Mouse (Mus musculus): ENCODE data around the gene Ccdc85c. TPM values are rescaled to one million over a fixed set of nuclear protein-coding genes. Genes with fewer than 3 reads are reported as not detected.
A peak's percentile ranks its signal among the peaks of the same experiment; 100 is the strongest.

Ccdc85c gene
- polyA plus RNA-seq, 1 experiment, result 3.4 TPM

- WGBS, result 4% methylated on average over 47 of the region's 47 CpGs
- H3K27me3 ChIP-seq (ENCODE audit: control insufficient read depth, insufficient read depth, low read length), result peaks cover 14% of the 10 kb centered on the region
Measured at GRCm38 (mm10) chr12:108275920-108276822, 946 bp upstream of the Ccdc85c start.

DNA sequence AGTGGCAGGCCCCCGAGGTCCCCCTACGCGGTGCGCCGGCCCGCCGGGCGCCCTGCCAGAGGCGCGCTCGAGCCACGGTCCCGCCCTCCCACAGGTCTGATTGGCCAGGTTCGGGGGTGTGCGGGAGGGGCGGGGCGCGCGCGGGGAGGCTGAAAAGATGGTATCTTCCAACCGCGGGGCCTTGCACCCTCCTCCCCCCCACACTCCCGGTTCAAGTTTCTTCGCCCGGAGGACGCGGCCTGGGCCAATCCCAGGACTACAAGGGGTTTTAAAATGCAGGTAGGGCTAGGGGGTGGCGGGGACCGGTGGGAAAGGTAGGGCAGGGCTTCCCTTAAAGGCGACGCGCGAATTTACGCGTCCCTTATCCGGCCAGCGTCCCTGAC, 274 bp upstream of the Ccdc85c start:
- 1% methylated on average over 34 of the region's 37 CpGs for WGBS
- no peaks in the 10 kb centered on the region for H3K36me3 ChIP-seq (ENCODE audit: control insufficient read depth, insufficient read depth, low read length)
- H3K4me1 ChIP-seq (ENCODE audit: control insufficient read depth, insufficient read depth, insufficient read length), result no peaks in the 10 kb centered on the region; the same call in none of the 2 replicates
- peak; percentile 86 to 90 for DNase-seq (ENCODE audit: low read depth in 1 of 2, low spot score in 2 of 2)
- TF ChIP-seq CTCF (IDR thresholded peaks at IDR 0.05; ENCODE audit: extremely low read depth, insufficient read depth, insufficient read length, insufficient replicate concordance), result no peak
- no peak for TF ChIP-seq POLR2A (IDR thresholded peaks at IDR 0.05; ENCODE audit: low read depth, low read length)
- H3K4me3 ChIP-seq (ENCODE audit: extremely low read depth, insufficient read depth, insufficient read length), result peak overlapping the region; percentile 84
- H3K27ac ChIP-seq (ENCODE audit: insufficient read depth, low read length), result no peak overlapping the region
- H3K27me3 ChIP-seq (ENCODE audit: control insufficient read depth, insufficient read depth, low read length), result peaks cover 14% of the 10 kb centered on the region

More at GRCm38 (mm10) chr12:108275920-108276822, 946 bp upstream of the Ccdc85c start:
- Histone ChIP-seq H3K4me1 (ENCODE audit: control insufficient read depth, insufficient read depth, insufficient read length) (no peaks in the 10 kb centered on the region; the same call in none of the 2 replicates), H3K36me3 (ENCODE audit: control insufficient read depth, insufficient read depth, low read length) (no peaks in the 10 kb centered on the region), H3K27ac (ENCODE audit: insufficient read depth, low read length) (no peak overlapping the region), H3K4me3 (ENCODE audit: extremely low read depth, insufficient read depth, insufficient read length) (peak overlapping the region; percentile 84)
- TF ChIP-seq CTCF (IDR thresholded peaks at IDR 0.05; ENCODE audit: extremely low read depth, insufficient read depth, insufficient read length, insufficient replicate concordance), result no peak
- no peak for TF ChIP-seq POLR2A (IDR thresholded peaks at IDR 0.05; ENCODE audit: low read depth, low read length)
- no peak for DNase-seq (ENCODE audit: low read depth in 1 of 2, low spot score in 2 of 2)

DNA sequence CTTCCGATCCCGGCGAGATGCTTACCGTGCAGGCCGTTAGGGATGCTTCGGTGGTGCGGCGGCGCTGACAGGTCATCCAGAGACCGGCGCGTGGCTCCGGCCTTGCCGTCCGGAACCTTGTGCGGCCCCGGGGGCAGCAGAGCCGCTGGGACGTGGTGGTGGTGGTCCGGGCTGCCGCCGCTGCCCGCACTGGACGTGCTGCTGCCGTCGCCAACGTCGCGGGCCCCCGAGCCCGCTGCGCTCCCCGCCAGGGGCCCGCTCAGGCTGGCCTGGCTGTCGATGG, 971 bp downstream of the Ccdc85c start:
- no peak for DNase-seq (ENCODE audit: low read depth in 1 of 2, low spot score in 2 of 2)
- WGBS, result 5% methylated on average over 35 of the region's 35 CpGs
- peak overlapping the region; percentile 25; the same call in 1 of the 2 replicates for H3K4me3 ChIP-seq (ENCODE audit: extremely low read depth, insufficient read depth, insufficient read length)
- H3K27ac ChIP-seq (ENCODE audit: insufficient read depth, low read length), result no peak overlapping the region
- peaks cover 14% of the 10 kb centered on the region for H3K27me3 ChIP-seq (ENCODE audit: control insufficient read depth, insufficient read depth, low read length)
- no peaks in the 10 kb centered on the region; the same call in none of the 2 replicates for H3K4me1 ChIP-seq (ENCODE audit: control insufficient read depth, insufficient read depth, insufficient read length)
- TF ChIP-seq CTCF (IDR thresholded peaks at IDR 0.05; ENCODE audit: extremely low read depth, insufficient read depth, insufficient read length, insufficient replicate concordance), result no peak
- no peak for TF ChIP-seq POLR2A (IDR thresholded peaks at IDR 0.05; ENCODE audit: low read depth, low read length)
- H3K36me3 ChIP-seq (ENCODE audit: control insufficient read depth, insufficient read depth, low read length), result no peaks in the 10 kb centered on the region

DNA sequence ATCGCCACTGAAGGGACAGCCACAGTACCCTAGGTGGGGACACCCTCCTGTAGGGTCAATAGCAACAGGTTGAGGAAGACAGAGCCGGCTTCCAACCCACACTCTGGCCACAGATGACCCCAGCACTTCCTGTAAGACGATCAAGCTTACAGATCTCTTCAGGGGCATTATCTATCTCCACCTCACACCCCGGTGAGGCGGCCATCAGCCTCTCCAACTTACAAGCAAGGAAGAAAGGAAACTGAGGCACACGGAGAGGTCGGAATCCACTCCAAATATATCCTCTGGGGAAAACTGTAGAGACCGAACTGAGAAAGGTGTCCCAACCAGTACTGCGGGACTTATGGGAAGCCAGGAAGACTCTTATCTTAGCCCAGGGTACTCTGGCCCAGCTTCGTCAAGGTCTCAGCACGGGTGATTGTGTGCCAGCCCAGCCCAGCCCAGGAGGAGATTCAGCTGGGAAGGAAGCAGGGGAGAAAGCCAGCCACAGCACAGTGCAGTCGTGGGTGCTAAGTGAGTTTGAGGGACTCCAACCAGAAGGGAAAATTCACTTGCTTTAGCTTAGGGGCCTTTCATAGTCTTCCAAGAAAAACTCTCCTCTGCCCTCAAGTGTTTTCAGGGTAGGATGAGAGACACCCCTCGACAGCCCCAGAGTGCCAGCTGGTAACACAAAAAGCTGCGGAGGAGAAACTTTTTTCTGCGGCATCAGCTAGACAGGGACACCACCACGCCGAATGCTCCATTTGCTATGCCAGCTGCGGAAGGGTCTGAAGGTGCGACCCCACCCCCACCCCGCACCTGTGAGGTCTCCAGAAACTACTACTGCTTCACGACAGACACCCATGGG, 1.5 kb downstream of the Ccdc85c start:
- no peaks in the 10 kb centered on the region; the same call in none of the 2 replicates for H3K4me1 ChIP-seq (ENCODE audit: control insufficient read depth, insufficient read depth, insufficient read length)
- WGBS, result 21% methylated on average over 21 of the region's 21 CpGs
- no peak overlapping the region for H3K27ac ChIP-seq (ENCODE audit: insufficient read depth, low read length)
- TF ChIP-seq CTCF (IDR thresholded peaks at IDR 0.05; ENCODE audit: extremely low read depth, insufficient read depth, insufficient read length, insufficient replicate concordance) (no peak), POLR2A (IDR thresholded peaks at IDR 0.05; ENCODE audit: low read depth, low read length) (no peak)
- H3K4me3 ChIP-seq (ENCODE audit: extremely low read depth, insufficient read depth, insufficient read length), result peak overlapping the region; percentile 25; the same call in 1 of the 2 replicates
- H3K27me3 ChIP-seq (ENCODE audit: control insufficient read depth, insufficient read depth, low read length), result peaks cover 14% of the 10 kb centered on the region
- no peak for DNase-seq (ENCODE audit: low read depth in 1 of 2, low spot score in 2 of 2)
- H3K36me3 ChIP-seq (ENCODE audit: control insufficient read depth, insufficient read depth, low read length), result no peaks in the 10 kb centered on the region

DNA sequence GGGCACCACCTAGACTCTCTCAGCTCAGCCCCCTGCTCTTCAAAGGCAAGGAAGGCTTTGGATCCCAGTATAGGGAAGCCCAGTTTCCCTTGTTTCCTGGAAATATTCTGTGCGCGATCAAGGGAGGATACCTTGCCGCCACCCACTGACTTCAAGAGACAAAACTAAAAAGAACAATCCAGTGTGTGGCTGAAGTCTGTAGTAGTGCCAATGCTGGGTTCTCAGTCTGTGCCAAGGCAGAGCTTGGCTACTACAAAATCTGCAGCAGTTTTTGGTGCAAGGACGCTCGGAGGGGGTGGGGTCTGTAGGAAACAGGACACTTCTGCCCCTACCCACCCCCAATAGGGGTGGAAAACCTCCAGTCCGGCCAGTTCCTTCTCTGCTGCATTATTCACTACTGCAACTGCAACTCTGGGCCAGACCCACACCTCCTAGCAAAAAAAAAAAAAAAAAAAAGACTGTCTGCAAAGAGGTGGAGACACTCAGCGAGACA, 3.0 kb downstream of the Ccdc85c start:
- H3K4me3 ChIP-seq (ENCODE audit: extremely low read depth, insufficient read depth, insufficient read length), result no peak overlapping the region
- H3K36me3 ChIP-seq (ENCODE audit: control insufficient read depth, insufficient read depth, low read length), result no peaks in the 10 kb centered on the region
- no peak for DNase-seq (ENCODE audit: low read depth in 1 of 2, low spot score in 2 of 2)
- TF ChIP-seq POLR2A (IDR thresholded peaks at IDR 0.05; ENCODE audit: low read depth, low read length) (no peak), CTCF (IDR thresholded peaks at IDR 0.05; ENCODE audit: extremely low read depth, insufficient read depth, insufficient read length, insufficient replicate concordance) (no peak)
- no peaks in the 10 kb centered on the region; the same call in none of the 2 replicates for H3K4me1 ChIP-seq (ENCODE audit: control insufficient read depth, insufficient read depth, insufficient read length)
- whole genome bisulfite sequencing, result 83% methylated on average over 7 of the region's 7 CpGs
- no peak overlapping the region for H3K27ac ChIP-seq (ENCODE audit: insufficient read depth, low read length)
- peaks cover 14% of the 10 kb centered on the region for H3K27me3 ChIP-seq (ENCODE audit: control insufficient read depth, insufficient read depth, low read length)

DNA sequence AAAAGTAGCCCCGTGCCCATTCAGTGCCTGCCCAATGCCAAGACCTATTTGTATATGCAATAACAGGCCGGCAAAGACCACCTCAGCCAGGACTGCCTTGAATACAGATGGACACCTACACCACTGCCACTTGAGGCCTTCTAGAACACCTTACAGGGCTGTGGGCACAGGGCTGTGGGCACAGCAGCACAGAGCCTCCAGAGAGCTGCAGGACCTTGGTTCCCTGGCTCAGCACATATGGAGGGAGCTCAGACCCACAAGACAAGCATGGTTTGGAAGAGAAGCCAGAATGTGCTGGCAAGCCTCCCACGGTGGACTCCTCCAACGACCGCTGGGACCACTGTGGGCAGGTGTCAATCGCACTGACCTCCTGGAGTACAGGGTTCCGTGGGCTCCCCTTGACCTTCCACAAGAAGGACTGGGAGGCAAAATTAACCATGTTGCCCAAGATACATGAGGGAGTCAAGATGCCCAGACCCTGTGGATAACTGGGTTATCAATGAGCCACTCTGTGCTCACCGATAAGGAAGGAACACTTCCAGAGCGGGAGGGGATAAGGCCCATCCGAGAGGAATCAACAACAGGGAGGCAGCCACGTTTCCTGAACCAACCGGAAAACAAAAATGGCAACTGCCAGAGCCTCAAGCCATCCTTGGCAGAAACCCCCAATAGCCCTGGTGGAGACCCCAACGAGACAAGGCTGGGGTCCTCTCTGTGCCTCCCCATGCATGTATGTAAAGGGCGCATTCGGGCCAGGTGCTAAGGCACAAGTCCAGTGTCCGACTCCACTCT, 3.7 kb downstream of the Ccdc85c start:
- H3K27me3 ChIP-seq (ENCODE audit: control insufficient read depth, insufficient read depth, low read length), result peaks cover 14% of the 10 kb centered on the region
- TF ChIP-seq CTCF (IDR thresholded peaks at IDR 0.05; ENCODE audit: extremely low read depth, insufficient read depth, insufficient read length, insufficient replicate concordance), result no peak
- TF ChIP-seq POLR2A (IDR thresholded peaks at IDR 0.05; ENCODE audit: low read depth, low read length), result no peak

More for the DNA sequence above, 3.7 kb downstream of the Ccdc85c start:
- no peak for DNase-seq (ENCODE audit: low read depth in 1 of 2, low spot score in 2 of 2)
- WGBS, result 92% methylated on average over 16 of the region's 16 CpGs
- Histone ChIP-seq H3K4me1 (ENCODE audit: control insufficient read depth, insufficient read depth, insufficient read length) (no peaks in the 10 kb centered on the region; the same call in none of the 2 replicates), H3K36me3 (ENCODE audit: control insufficient read depth, insufficient read depth, low read length) (no peaks in the 10 kb centered on the region), H3K4me3 (ENCODE audit: extremely low read depth, insufficient read depth, insufficient read length) (no peak overlapping the region), H3K27ac (ENCODE audit: insufficient read depth, low read length) (no peak overlapping the region)
